Mouse (Mus musculus) midbrain, embryonic 11.5 days (tissue): ENCODE data around the gene Esrrb. TPM values are rescaled to one million over a fixed set of nuclear protein-coding genes. Genes with fewer than 3 reads are reported as not detected.

Experiments used
- ATAC-seq: fragments of 200-750 bp; cut with Nextera tagmentation; 2 replicates; pipeline ENCODE4 v1.8.0; 2017; ENCODE audit warnings: moderate TSS enrichment, moderate library complexity; ENCODE audit not compliant: low FRiP score
- DNase-seq: peaks from one replicate; pipeline ENCODE4 v3.0.0; 2015; ENCODE audit warnings: low spot score; ENCODE audit errors: missing footprints
- H3K27ac ChIP-seq: fragments of 300-500 bp; sonication (generic); 2 replicates; pipeline ENCODE4 v1.5.1; 2014; ENCODE audit warnings: low read depth, low read length
- H3K27me3 ChIP-seq: fragments of 300-500 bp; sonication (generic); 2 replicates; pipeline ENCODE4 v1.6.1; 2014; ENCODE audit warnings: mild to moderate bottlenecking, low read length, moderate library complexity, mixed read lengths; ENCODE audit not compliant: control insufficient read depth, insufficient read depth
- H3K36me3 ChIP-seq: fragments of 300-500 bp; sonication (generic); 2 replicates; pipeline ENCODE4 v1.6.1; 2014; ENCODE audit warnings: mild to moderate bottlenecking, low read length, moderate library complexity, mixed read lengths; ENCODE audit not compliant: control insufficient read depth, insufficient read depth
- H3K4me1 ChIP-seq: fragments of 300-500 bp; sonication (generic); 2 replicates; pipeline ENCODE4 v1.6.1; 2014; ENCODE audit warnings: low read length; ENCODE audit not compliant: control insufficient read depth, insufficient read depth
- H3K4me2 ChIP-seq: fragments of 300-500 bp; sonication (generic); 2 replicates; pipeline ENCODE4 v1.6.1; 2014; ENCODE audit warnings: mild to moderate bottlenecking, moderate library complexity
- H3K4me3 ChIP-seq: fragments of 300-500 bp; sonication (generic); 2 replicates; pipeline ENCODE4 v1.5.1; 2014; ENCODE audit warnings: low read depth, low read length
- H3K9ac ChIP-seq: fragments of 300-500 bp; sonication (generic); 2 replicates; pipeline ENCODE4 v1.6.1; 2014; ENCODE audit warnings: low read length
- H3K9me3 ChIP-seq: fragments of 300-500 bp; sonication (generic); 2 replicates; pipeline ENCODE4 v1.6.1; 2016; ENCODE audit warnings: low read length; ENCODE audit not compliant: control insufficient read depth
- WGBS: fragments of 180-500 bp; shearing (Covaris S2); extraction: QIAGEN DNeasy Blood & Tissue Kit; methylation state at CpG from one replicate; pipeline ENCODE4 v1.1.7; 2014; 5-methylcytosine and 5-hydroxymethylcytosine counted together
- polyA plus RNA-seq: library from polyadenylated mRNA; unstranded; fragments of >200 nt; fragmentation: Nextera tagmentation; extraction: Ambion mirVana; gene quantifications from 2 replicates; pipeline ENCODE4 v1.2.1, GENCODE M21; 2014

Gene Esrrb
- polyA plus RNA-seq, 1 experiment from 2014 or later: 1.00 TPM

DNA sequence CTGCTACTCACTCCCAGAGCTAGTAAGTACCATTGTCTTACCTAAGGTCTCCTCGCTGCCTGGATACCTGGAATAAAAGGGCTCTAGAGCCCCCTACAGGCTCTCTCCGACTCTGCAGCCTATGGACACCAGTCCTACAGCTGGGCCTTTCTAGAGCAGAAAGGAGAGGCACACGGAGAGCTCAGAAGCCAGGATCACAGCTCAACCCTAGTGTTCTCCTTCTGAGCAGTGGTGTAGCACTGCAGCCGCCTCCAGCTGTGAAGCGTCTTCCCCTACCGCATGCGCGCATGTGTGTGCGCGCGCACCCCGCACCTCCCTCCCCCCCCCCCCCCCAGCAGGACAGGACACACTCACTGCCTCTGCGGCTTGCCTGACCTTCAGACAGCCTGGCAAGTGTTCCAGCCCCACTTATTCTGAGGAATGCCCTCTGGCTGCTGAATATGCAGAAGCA lies 72.5 kb downstream of the Esrrb start:
- Histone ChIP-seq H3K4me3 (no peak overlapping the region; the same call in 1 of the 2 replicates), H3K27me3 (peaks cover 5% of the 10 kb centered on the region; the same call in 1 of the 2 replicates), H3K9ac (peak overlapping the region; percentile 40; the same call in 1 of the 2 replicates), H3K4me1 (0 out of 2 replicates have a peak, but pooled peaks cover 4% of the 10 kb centered on the region), H3K4me2 (peak overlapping the region; percentile 34), H3K9me3 (no peaks in the 10 kb centered on the region), H3K27ac (no peak overlapping the region), H3K36me3 (no peaks in the 10 kb centered on the region)
- whole genome bisulfite sequencing: 4% methylated on average over 9 of the region's 13 CpGs
- ATAC-seq: peak; percentile 84
- DNase-seq: peak; percentile 98

DNA sequence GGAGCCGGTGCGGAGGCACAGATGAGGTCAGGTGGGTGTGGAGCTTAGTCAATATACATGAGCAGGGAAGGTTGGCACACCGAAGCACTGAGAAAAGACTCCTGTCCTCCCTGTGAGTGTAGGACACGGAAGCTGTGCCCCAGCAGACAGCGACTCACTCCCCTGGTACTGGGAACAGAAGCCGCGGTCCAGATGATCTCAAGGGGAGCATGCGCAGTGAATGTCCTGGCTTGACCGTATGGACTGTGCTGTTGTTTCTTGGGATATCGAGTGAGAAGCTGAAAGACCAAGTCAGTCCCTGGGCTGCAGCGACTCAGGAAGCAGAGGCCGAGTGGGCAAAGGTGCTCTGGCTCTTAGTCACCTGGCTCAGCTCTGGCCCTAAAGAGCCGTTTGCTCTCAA lies 74.7 kb downstream of the Esrrb start:
- H3K36me3 ChIP-seq: no peaks in the 10 kb centered on the region
- no peak overlapping the region for H3K4me3 ChIP-seq
- H3K4me1 ChIP-seq: 0 out of 2 replicates have a peak, but pooled peaks cover 4% of the 10 kb centered on the region
- H3K27ac ChIP-seq: no peak overlapping the region
- DNase-seq: no peak
- no peak for ATAC-seq
- H3K9ac ChIP-seq: no peak overlapping the region
- no peak overlapping the region for H3K4me2 ChIP-seq
- WGBS: 89% methylated on average over 13 of the region's 13 CpGs
- no peaks in the 10 kb centered on the region for H3K9me3 ChIP-seq
- H3K27me3 ChIP-seq: peaks cover 2% of the 10 kb centered on the region; the same call in 1 of the 2 replicates

DNA sequence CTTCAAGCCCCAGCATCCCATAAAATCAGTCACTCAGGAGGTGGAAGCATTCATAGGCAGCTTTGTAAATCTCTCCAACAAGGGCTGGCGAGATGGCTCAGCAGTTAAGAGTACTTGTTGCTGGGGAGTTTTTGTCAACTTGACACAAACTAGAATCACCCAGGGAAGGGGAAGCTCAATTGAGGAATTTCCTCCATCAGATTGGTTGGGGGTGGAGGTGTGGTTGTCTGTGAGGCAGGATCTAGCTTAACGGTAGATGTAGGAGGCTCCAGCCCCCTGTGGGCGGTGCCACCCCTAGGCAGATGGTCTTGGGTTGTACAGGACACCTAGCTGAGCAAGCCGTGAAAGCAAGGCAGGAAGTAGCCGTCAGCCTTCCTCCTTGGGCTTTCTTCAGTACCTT lies 89.9 kb downstream of the Esrrb start:
- Histone ChIP-seq H3K4me2 (no peak overlapping the region), H3K9ac (no peak overlapping the region), H3K4me1 (no peaks in the 10 kb centered on the region), H3K4me3 (no peak overlapping the region), H3K9me3 (no peaks in the 10 kb centered on the region), H3K27me3 (no peaks in the 10 kb centered on the region), H3K27ac (no peak overlapping the region), H3K36me3 (no peaks in the 10 kb centered on the region)
- DNase-seq (no peak), ATAC-seq (no peak)
- WGBS: 85% methylated on average over 5 of the region's 5 CpGs

DNA sequence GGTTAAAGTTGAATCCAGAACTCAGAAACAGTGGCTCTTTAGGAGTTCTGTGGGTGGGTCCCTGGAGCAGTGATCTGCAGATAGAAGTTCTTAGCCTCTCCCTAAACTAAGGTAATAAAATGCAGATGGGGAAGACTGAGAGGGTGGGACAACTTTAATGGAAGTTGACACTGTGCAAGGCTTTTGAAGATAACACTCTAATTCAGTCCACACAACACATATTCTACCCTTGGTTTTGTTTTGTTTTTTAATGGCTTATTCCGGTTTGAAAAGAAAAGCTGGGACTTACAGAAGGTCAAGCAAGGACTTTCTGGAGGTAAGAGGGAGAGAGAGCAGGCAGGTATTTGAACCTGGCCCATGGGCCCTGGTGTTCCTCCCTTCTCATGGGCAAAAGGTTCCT lies 94.1 kb downstream of the Esrrb start:
- H3K9ac ChIP-seq: no peak overlapping the region
- ATAC-seq: no peak
- no peaks in the 10 kb centered on the region for H3K9me3 ChIP-seq
- H3K4me2 ChIP-seq: no peak overlapping the region
- no peak for DNase-seq
- H3K4me1 ChIP-seq: no peaks in the 10 kb centered on the region
- H3K27ac ChIP-seq: no peak overlapping the region
- H3K4me3 ChIP-seq: no peak overlapping the region
- no peaks in the 10 kb centered on the region for H3K27me3 ChIP-seq
- no peaks in the 10 kb centered on the region for H3K36me3 ChIP-seq
- WGBS: 79% methylated on average over 1 of the region's 1 CpGs

- no peak for ATAC-seq
- no peaks in the 10 kb centered on the region for H3K27me3 ChIP-seq
- 82% methylated on average over 9 of the region's 9 CpGs for WGBS
- H3K9me3 ChIP-seq: no peaks in the 10 kb centered on the region
- no peak overlapping the region for H3K9ac ChIP-seq
- H3K4me2 ChIP-seq: no peak overlapping the region
- H3K4me3 ChIP-seq: no peak overlapping the region
- DNase-seq: no peak
- H3K4me1 ChIP-seq: no peaks in the 10 kb centered on the region
- H3K27ac ChIP-seq: no peak overlapping the region
- H3K36me3 ChIP-seq: no peaks in the 10 kb centered on the region
Measured at GRCm38 (mm10) chr12:86462742-86463470, 102.0 kb downstream of the Esrrb start.

- no peak for ATAC-seq
- no peaks in the 10 kb centered on the region for H3K4me1 ChIP-seq
- no peaks in the 10 kb centered on the region for H3K27me3 ChIP-seq
- H3K4me2 ChIP-seq: no peak overlapping the region
- WGBS: 95% methylated on average over 1 of the region's 1 CpGs
- no peak overlapping the region for H3K4me3 ChIP-seq
- no peak for DNase-seq
- no peak overlapping the region for H3K27ac ChIP-seq
- no peak overlapping the region for H3K9ac ChIP-seq
- no peaks in the 10 kb centered on the region for H3K36me3 ChIP-seq
- H3K9me3 ChIP-seq: no peaks in the 10 kb centered on the region
Measured at GRCm38 (mm10) chr12:86464385-86464784, 103.5 kb downstream of the Esrrb start.

DNA sequence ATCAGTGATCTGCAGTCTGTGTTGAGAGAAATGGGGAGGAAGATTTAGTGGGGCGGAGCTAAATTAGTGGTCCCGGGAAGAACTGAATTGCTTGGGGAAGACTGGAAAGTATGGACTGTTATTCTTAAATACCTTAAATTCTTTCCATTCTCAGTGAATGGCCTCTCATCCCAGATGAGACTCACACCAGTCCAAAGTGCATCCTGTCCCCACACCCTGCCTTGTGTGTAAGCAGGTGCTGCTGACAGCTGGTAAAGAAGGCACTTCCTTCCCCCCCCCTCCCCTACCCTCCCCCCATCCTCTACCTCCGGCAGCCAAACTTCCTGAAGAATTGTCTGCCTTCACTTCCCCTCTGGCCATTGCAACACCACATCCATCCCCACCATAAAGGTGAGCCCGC lies 105.3 kb downstream of the Esrrb start:
- H3K9ac ChIP-seq: no peak overlapping the region
- DNase-seq (no peak), ATAC-seq (no peak)
- H3K4me1 ChIP-seq: no peaks in the 10 kb centered on the region
- no peaks in the 10 kb centered on the region for H3K9me3 ChIP-seq
- WGBS: 80% methylated on average over 4 of the region's 4 CpGs
- H3K4me3 ChIP-seq: no peak overlapping the region
- H3K27me3 ChIP-seq: no peaks in the 10 kb centered on the region
- no peaks in the 10 kb centered on the region for H3K36me3 ChIP-seq
- no peak overlapping the region for H3K4me2 ChIP-seq
- no peak overlapping the region for H3K27ac ChIP-seq

DNA sequence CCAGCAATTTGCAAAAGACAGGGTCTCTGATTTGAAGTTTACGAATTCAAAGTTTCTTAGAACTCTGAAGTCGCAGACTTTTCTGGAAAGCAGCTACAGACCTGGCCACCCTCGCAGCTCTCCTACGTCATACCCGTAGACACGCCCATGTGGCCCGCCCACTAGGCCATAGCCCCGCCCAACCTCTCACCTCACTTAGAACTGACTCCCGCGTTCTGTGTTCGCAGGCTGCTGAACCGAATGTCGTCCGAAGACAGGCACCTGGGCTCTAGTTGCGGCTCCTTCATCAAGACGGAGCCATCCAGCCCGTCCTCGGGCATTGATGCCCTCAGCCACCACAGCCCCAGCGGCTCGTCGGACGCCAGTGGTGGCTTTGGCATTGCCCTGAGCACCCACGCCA lies 109.0 kb downstream of the Esrrb start:
- H3K36me3 ChIP-seq: no peaks in the 10 kb centered on the region
- no peak overlapping the region for H3K9ac ChIP-seq
- WGBS: 63% methylated on average over 23 of the region's 23 CpGs
- H3K4me3 ChIP-seq: no peak overlapping the region
- no peaks in the 10 kb centered on the region for H3K4me1 ChIP-seq
- H3K27ac ChIP-seq: no peak overlapping the region
- no peak overlapping the region for H3K4me2 ChIP-seq
- DNase-seq (no peak), ATAC-seq (no peak)
- H3K9me3 ChIP-seq: no peaks in the 10 kb centered on the region
- H3K27me3 ChIP-seq: no peaks in the 10 kb centered on the region

GRCm38 (mm10) chr12:86470912-86471311 lies 110.0 kb downstream of the Esrrb start:
- WGBS: 59% methylated on average over 6 of the region's 6 CpGs
- no peak for ATAC-seq

More at GRCm38 (mm10) chr12:86470912-86471311, 110.0 kb downstream of the Esrrb start:
- Histone ChIP-seq H3K9ac (no peak overlapping the region), H3K4me2 (no peak overlapping the region), H3K9me3 (no peaks in the 10 kb centered on the region), H3K27me3 (no peaks in the 10 kb centered on the region), H3K4me3 (no peak overlapping the region), H3K4me1 (no peaks in the 10 kb centered on the region), H3K36me3 (no peaks in the 10 kb centered on the region), H3K27ac (no peak overlapping the region)
- DNase-seq: no peak
